Mouse (Mus musculus) heart, postnatal 4 days (tissue): ENCODE data around the gene Gfpt2. TPM values are rescaled to one million over a fixed set of nuclear protein-coding genes. Genes with fewer than 3 reads are reported as not detected.
"Not testable (repeated sequence)": the region's sequence is repeated elsewhere in the genome, so short reads cannot be mapped to it uniquely, and the experiment has no call there.

Experiments
- DNase-seq: peaks from one replicate; pipeline ENCODE4 v3.0.0; 2021
- total RNA-seq, 2 experiments: library from RNA; stranded (reverse); gene quantifications; 2 replicates each; pipeline ENCODE4 v1.2.3; 2021

The Gfpt2 gene
- total RNA-seq, result 1 to 10 TPM; 9.1 to 9.3 TPM

GRCm38 (mm10) chr11:49793619-49794341, at the start of gene Gfpt2:
Gene Gfpt2 (plus strand): TSS chr11:49794178.
- DNase-seq, result peak; percentile 84

- DNase-seq, result no peak
Measured at GRCm38 (mm10) chr11:49744981-49745380, 49.0 kb upstream of the Gfpt2 start.

- DNase-seq, result no peak
Measured at GRCm38 (mm10) chr11:49745839-49746238, 48.1 kb upstream of the Gfpt2 start.

GRCm38 (mm10) chr11:49746756-49747155, 47.2 kb upstream of the Gfpt2 start:
- DNase-seq, result no peak

- DNase-seq, result peak; percentile 59
Measured at GRCm38 (mm10) chr11:49754958-49755665, 38.9 kb upstream of the Gfpt2 start.

GRCm38 (mm10) chr11:49758096-49758495, 35.9 kb upstream of the Gfpt2 start:
- no peak for DNase-seq

GRCm38 (mm10) chr11:49761130-49761529, 32.8 kb upstream of the Gfpt2 start:
- DNase-seq, result no peak

GRCm38 (mm10) chr11:49763555-49763954, 30.4 kb upstream of the Gfpt2 start:
- no peak for DNase-seq

GRCm38 (mm10) chr11:49764023-49764422, 30.0 kb upstream of the Gfpt2 start:
- DNase-seq, result no peak

- peak; percentile 74 for DNase-seq
Measured at GRCm38 (mm10) chr11:49764639-49765299, 29.2 kb upstream of the Gfpt2 start.

GRCm38 (mm10) chr11:49765377-49766136, 28.4 kb upstream of the Gfpt2 start:
- DNase-seq, result no peak

- DNase-seq, result no peak
Measured at GRCm38 (mm10) chr11:49766137-49766411, 27.9 kb upstream of the Gfpt2 start.

- not testable (repeated sequence) for DNase-seq
Measured at GRCm38 (mm10) chr11:49767497-49767896, 26.5 kb upstream of the Gfpt2 start.

- DNase-seq, result no peak
Measured at GRCm38 (mm10) chr11:49768781-49769180, 25.2 kb upstream of the Gfpt2 start.

GRCm38 (mm10) chr11:49770676-49771550, 23.1 kb upstream of the Gfpt2 start:
- DNase-seq, result no peak

GRCm38 (mm10) chr11:49772251-49772650, 21.7 kb upstream of the Gfpt2 start:
- DNase-seq, result no peak

GRCm38 (mm10) chr11:49774894-49775293, 19.1 kb upstream of the Gfpt2 start:
- DNase-seq, result no peak

GRCm38 (mm10) chr11:49778844-49779243, 15.1 kb upstream of the Gfpt2 start:
- DNase-seq, result no peak

- no peak for DNase-seq
Measured at GRCm38 (mm10) chr11:49780161-49780817, 13.7 kb upstream of the Gfpt2 start.

GRCm38 (mm10) chr11:49781833-49782399, 12.1 kb upstream of the Gfpt2 start:
- no peak for DNase-seq

GRCm38 (mm10) chr11:49793131-49793530, 847 bp upstream of the Gfpt2 start:
- DNase-seq, result peak; percentile 26
